Mouse (Mus musculus) MEL (cell line): ENCODE measurements at regions not wholly inside any gene's neighbourhood (a gene's known extent, or its start where the extent isn't known, plus 50 kb on each side); places are given as distances from the start of the nearest gene placed in this dataset.

Experiments
- E2F4 ChIP-seq: IDR thresholded peaks from 2 replicates; pipeline ENCODE4 v1.6.1; 2011; ENCODE audit warnings: low read depth, low read length, improper control_type of control experiment, borderline replicate concordance
- EP300 ChIP-seq, 2 experiments: IDR thresholded peaks; 2 replicates each; pipeline ENCODE4 v1.6.1; 2011; ENCODE audit warnings: improper control_type of control experiment in 2 of 2, low read length in 2 of 2, low read depth in 1 of 2, mild to moderate bottlenecking in 1 of 2
- GATA1 ChIP-seq: IDR thresholded peaks from 2 replicates; pipeline ENCODE4 v1.6.1; 2011; ENCODE audit warnings: low read depth, low read length, improper control_type of control experiment
- HCFC1 ChIP-seq: IDR thresholded peaks from 2 replicates; pipeline ENCODE4 v1.6.1; 2012; ENCODE audit warnings: low read depth, mild to moderate bottlenecking, inconsistent platforms, low read length, improper control_type of control experiment, moderate library complexity
- JUND ChIP-seq: IDR thresholded peaks from 2 replicates; pipeline ENCODE4 v1.6.1; 2011; ENCODE audit warnings: low read depth, mild to moderate bottlenecking, improper control_type of control experiment, low read length
- TBP ChIP-seq: IDR thresholded peaks from 2 replicates; pipeline ENCODE4 v1.8.0; 2011; ENCODE audit warnings: low read depth, low read length, improper control_type of control experiment

DNA sequence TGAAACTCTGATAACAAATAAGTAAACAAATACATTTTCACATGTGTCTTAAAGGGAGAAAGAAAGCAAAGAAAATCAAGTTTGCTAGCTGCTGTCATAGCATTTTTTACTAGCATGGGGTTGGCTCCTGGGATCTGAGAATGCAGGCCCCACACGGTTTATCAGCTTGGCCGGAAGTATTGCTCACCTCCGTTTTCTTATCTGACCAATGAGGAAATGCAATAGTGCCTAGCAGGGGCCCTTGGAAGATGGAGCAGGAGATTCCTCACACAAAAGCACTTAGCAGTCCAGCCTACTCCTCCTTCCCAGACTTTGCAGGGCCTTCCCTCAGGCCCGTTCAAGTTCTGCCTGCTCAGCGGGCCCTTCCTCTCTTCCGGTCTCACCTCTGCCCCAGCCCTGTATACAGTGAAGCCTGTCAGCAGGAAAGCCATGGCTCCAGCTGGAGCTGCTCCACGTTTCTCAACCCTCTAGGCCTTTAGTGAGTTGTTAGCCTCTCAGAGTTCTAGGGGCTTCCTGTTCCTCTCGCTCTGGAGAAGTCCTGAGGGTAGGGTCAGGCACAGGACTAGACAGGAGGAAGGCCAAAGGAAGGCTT, 270.5 kb downstream of the Uaca start:
- TF ChIP-seq E2F4 = no peak
- TF ChIP-seq EP300 (IDR thresholded peaks at IDR 0.05; ENCODE audit: low read depth in 1 of 2, low read length in 2 of 2) = peak; percentile 76
- TF ChIP-seq TBP = 0 out of 2 replicates have a peak, but pooled peaks have one; percentile 23
- TF ChIP-seq GATA1 = peak; percentile 79
- TF ChIP-seq JUND = no peak
- no peak for TF ChIP-seq HCFC1
